ENCODE assay signal across 8 mouse cellular contexts in the genomic region with DNA sequence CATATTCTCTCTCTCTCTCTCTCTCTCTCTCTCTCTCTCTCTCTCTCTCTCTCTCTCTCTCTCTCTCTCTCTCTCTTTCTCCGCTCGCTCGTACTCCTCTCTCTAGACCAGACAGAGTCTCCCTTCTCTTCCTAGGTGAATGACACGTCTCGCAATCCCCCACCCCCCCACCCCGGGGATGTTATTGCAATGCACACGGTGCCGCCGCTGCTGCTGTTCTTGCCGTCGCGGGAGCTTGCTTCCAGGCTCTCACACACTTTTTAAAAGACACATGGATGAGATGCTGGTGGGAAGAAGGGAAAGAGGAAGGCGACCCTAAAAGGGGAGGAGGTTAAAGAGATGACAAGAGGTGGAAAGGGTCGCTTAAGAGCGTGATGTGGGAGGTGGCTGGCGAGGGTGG. TPM values are rescaled to one million over a fixed set of nuclear protein-coding genes. Genes with fewer than 3 reads are reported as not detected.
DNase-seq lines count a peak whose midpoint lies in the region; ATAC-seq and TF ChIP-seq lines count a peak whose summit lies in the region.

No protein-coding gene starts in this region.

- no peak for DNase-seq in cerebellum, adult 2 months
- DNase-seq in cerebellum, adult 8-10 months: no peak
- peak; percentile 6 for DNase-seq in lung, postnatal 0 days (ENCODE audit: low spot score)
- DNase-seq in lung, adult 18-20 months: no peak
- no peak for DNase-seq in cerebellum, adult 9-11 months
- DNase-seq in ovary, adult 18-20 months (ENCODE audit: low spot score): no peak

- TF ChIP-seq EP300 in lung, postnatal 0 days (IDR thresholded peaks at IDR 0.05): no peak

- no peaks in the 10 kb centered on the region for H3K27me3 ChIP-seq in cerebellum, adult 2 months (ENCODE audit: control insufficient read depth, insufficient read depth, low read length)
- H3K27me3 ChIP-seq in lung, postnatal 0 days (replicated peaks; ENCODE audit: insufficient read depth, low read length): peaks cover 8% of the 10 kb centered on the region
- H3K27me3 ChIP-seq in limb, embryonic 13.5 days: peaks cover 31% of the 10 kb centered on the region
- H3K27me3 ChIP-seq in stomach, embryonic 15.5 days (replicated peaks): no peaks in the 10 kb centered on the region; the same call in 1 of the 2 replicates

- no peak for TF ChIP-seq CTCF in cerebellum, adult 2 months (IDR thresholded peaks at IDR 0.05; ENCODE audit: borderline replicate concordance, insufficient read depth, low read depth, low read length)
- TF ChIP-seq CTCF in lung, postnatal 0 days (IDR thresholded peaks at IDR 0.05): no peak

- TF ChIP-seq POLR2A in cerebellum, adult 2 months (IDR thresholded peaks at IDR 0.05; ENCODE audit: borderline replicate concordance, insufficient read depth, low read length): no peak

- peak overlapping the region; percentile 94 for H3K4me3 ChIP-seq in cerebellum, adult 2 months (replicated peaks; ENCODE audit: insufficient read depth, low read depth, low read length)
- H3K4me3 ChIP-seq in lung, postnatal 0 days (ENCODE audit: low read depth, low read length): peak overlapping the region; percentile 55
- H3K4me3 ChIP-seq in limb, embryonic 13.5 days: peak overlapping the region; percentile 74
- H3K4me3 ChIP-seq in stomach, embryonic 15.5 days (replicated peaks): peak overlapping the region; percentile 68

- no peak for ATAC-seq in lung, postnatal 0 days
- no peak for ATAC-seq in limb, embryonic 13.5 days (ENCODE audit: low FRiP score, low read depth)
- ATAC-seq in stomach, embryonic 15.5 days (ENCODE audit: insufficient read depth, low FRiP score, low read depth): no peak

- WGBS in cerebellum, adult 2 months: under 1% methylated on average over 16 of the region's 16 CpGs
- 0% methylated on average over 16 of the region's 16 CpGs for WGBS in lung, postnatal 0 days
- WGBS in limb, embryonic 13.5 days: under 1% methylated on average over 16 of the region's 16 CpGs
- WGBS in stomach, embryonic 15.5 days: 2% methylated on average over 16 of the region's 16 CpGs

- H3K36me3 ChIP-seq in lung, postnatal 0 days (ENCODE audit: insufficient read depth, low read length): no peaks in the 10 kb centered on the region
- H3K36me3 ChIP-seq in limb, embryonic 13.5 days: no peaks in the 10 kb centered on the region
- H3K36me3 ChIP-seq in stomach, embryonic 15.5 days: no peaks in the 10 kb centered on the region

- no peaks in the 10 kb centered on the region for H3K9me3 ChIP-seq in lung, postnatal 0 days (ENCODE audit: low read length)
- 0 out of 2 replicates have a peak, but pooled peaks cover 8% of the 10 kb centered on the region for H3K9me3 ChIP-seq in limb, embryonic 13.5 days
- H3K9me3 ChIP-seq in stomach, embryonic 15.5 days: no peaks in the 10 kb centered on the region

- no peak overlapping the region for H3K9ac ChIP-seq in lung, postnatal 0 days (replicated peaks; ENCODE audit: low read depth)
- H3K9ac ChIP-seq in limb, embryonic 13.5 days: peak overlapping the region; percentile 72
- H3K9ac ChIP-seq in stomach, embryonic 15.5 days: no peak overlapping the region

- H3K27ac ChIP-seq in cerebellum, adult 2 months (ENCODE audit: insufficient read depth, low read length): peak overlapping the region; percentile 70; the same call in 1 of the 2 replicates
- H3K27ac ChIP-seq in lung, postnatal 0 days (ENCODE audit: low read length): no peak overlapping the region
- H3K27ac ChIP-seq in limb, embryonic 13.5 days: no peak overlapping the region
- no peak overlapping the region for H3K27ac ChIP-seq in stomach, embryonic 15.5 days

- H3K4me1 ChIP-seq in cerebellum, adult 2 months (ENCODE audit: control insufficient read depth, insufficient read depth, low read length): no peaks in the 10 kb centered on the region
- peaks cover 7% of the 10 kb centered on the region; the same call in 1 of the 2 replicates for H3K4me1 ChIP-seq in lung, postnatal 0 days (ENCODE audit: insufficient read depth, low read depth, low read length)
- no peaks in the 10 kb centered on the region for H3K4me1 ChIP-seq in limb, embryonic 13.5 days
- H3K4me1 ChIP-seq in stomach, embryonic 15.5 days: peaks cover 5% of the 10 kb centered on the region; the same call in 1 of the 2 replicates

- peak overlapping the region; percentile 97 for H3K4me2 ChIP-seq in lung, postnatal 0 days (replicated peaks; ENCODE audit: low read depth, low read length)
- H3K4me2 ChIP-seq in limb, embryonic 13.5 days (replicated peaks): peak overlapping the region; percentile 91
- peak overlapping the region; percentile 98 for H3K4me2 ChIP-seq in stomach, embryonic 15.5 days

RNA-seq across cellular contexts. Expression of gene Cadm2, which starts 1.3 kb away (rescaled TPM):
- polyA plus RNA-seq in cerebellum, adult 2 months (2012; rRNA removed): 47.7 and 49.8 TPM in 2 replicates
- polyA plus RNA-seq in lung, postnatal 0 days (2015; fragmentation: Nextera tagmentation; extraction: Ambion mirVana): 0.24 and 0.80 TPM in 2 replicates
- polyA plus RNA-seq in limb, embryonic 13.5 days (2015; fragmentation: Nextera tagmentation; extraction: Ambion mirVana): 3.2 and 3.4 TPM in 2 replicates
- polyA plus RNA-seq in stomach, embryonic 15.5 days (2015; fragmentation: Nextera tagmentation; extraction: Ambion mirVana): 2.1 and 2.7 TPM in 2 replicates

Comparison
In these comparisons a context has a peak if more than half of its experiments do, and no peak if none do; other contexts are left out.
1. RNA of gene Cadm2, which starts 1.3 kb away (polyA plus RNA-seq): 47.7 to 49.8 TPM in cerebellum, adult 2 months; 3.2 to 3.4 TPM in limb, embryonic 13.5 days, 2.1 to 2.7 TPM in stomach, embryonic 15.5 days and 0.24 to 0.80 TPM in lung, postnatal 0 days; every median in the first group is over 10 times any median in the second.
2. Peak in every context shown above with its lines, with median percentiles within 50 percentile points of each other: H3K4me3 ChIP-seq and H3K4me2 ChIP-seq.